Mouse (Mus musculus): ENCODE measurements around the gene Eif1b. TPM values are rescaled to one million over a fixed set of nuclear protein-coding genes. Genes with fewer than 3 reads are reported as not detected.

The Eif1b gene
- total and polyA plus RNA-seq, 3 experiments, result 30.1 to 75.9 (median 56.8) TPM

- in situ Hi-C loops (cut with MboI; ENCODE audit: low pct_ligation_motif_present, low pct_unique_long_range_greater_than_20kb, low sequenced_read_pairs) (no loop called here), dilution Hi-C loops (cut with MboI; ENCODE audit: extremely low pct_ligation_motif_present, extremely low pct_unique_long_range_greater_than_20kb, low sequenced_read_pairs) (no loop called here)
- Histone ChIP-seq H3K36me3 (replicated peaks in 1 of 2; ENCODE audit: control insufficient read depth in 1 of 2, insufficient read depth in 1 of 2, low read length in 1 of 2) (no peaks in the 10 kb centered on the region), H3K9ac (ENCODE audit: insufficient read depth, low read depth) (no peak within 1 kb of the TSS), H3K27ac (ENCODE audit: insufficient read depth, low read depth) (no peak within 1 kb of the TSS), H3K27me3 (replicated peaks) (no peaks in the 10 kb centered on the region), H3K4me3 (replicated peaks in 1 of 3; ENCODE audit: low read depth in 2 of 3, low read length in 2 of 3, poor library complexity in 1 of 3) (peak within 1 kb of the TSS in 1 of 3 experiments; percentile 21), H3K4me1 (ENCODE audit: control insufficient read depth in 1 of 2, insufficient read depth in 2 of 2) (peaks cover 5 to 20% of the 10 kb centered on the region in 2 experiments; a peak in 1 of 4 replicates), H3K79me2 (replicated peaks; ENCODE audit: control insufficient read depth, extremely low read depth, insufficient read depth, poor library complexity, severe bottlenecking) (no peaks in the 10 kb centered on the region), H3K9me3 (replicated peaks; ENCODE audit: low read length) (no peaks in the 10 kb centered on the region), H3K4me2 (ENCODE audit: insufficient read depth, low read depth, poor library complexity, severe bottlenecking) (peak within 1 kb of the TSS; percentile 90)
- DNase-seq (ENCODE audit: extremely low read depth), result no peak
- TF ChIP-seq UBTF (IDR thresholded peaks at IDR 0.05; ENCODE audit: low read depth, low read length) (no peak), NRF1 (IDR thresholded peaks at IDR 0.05; ENCODE audit: low read depth, low read length) (no peak), MEF2A (IDR thresholded peaks at IDR 0.05; ENCODE audit: borderline replicate concordance, low read depth, low read length) (no peak), HCFC1 (IDR thresholded peaks at IDR 0.05; ENCODE audit: low read depth, low read length) (no peak), TCF12 (IDR thresholded peaks at IDR 0.05; ENCODE audit: low read depth, low read length) (no peak), JUN (IDR thresholded peaks at IDR 0.05; ENCODE audit: insufficient read depth, low read depth, low read length) (no peak), MAX (IDR thresholded peaks at IDR 0.05; ENCODE audit: low read length) (no peak), SMC3 (IDR thresholded peaks at IDR 0.05; ENCODE audit: low read depth, low read length) (no peak), KAT2A (IDR thresholded peaks at IDR 0.05; ENCODE audit: insufficient replicate concordance, low read length) (no peak)
Measured at GRCm38 (mm10) chr9:120539662-120540251, 47.7 kb downstream of the Eif1b start, which contains the start of gene Entpd3. Entpd3 (plus strand) TSS chr9:120539818.

DNA sequence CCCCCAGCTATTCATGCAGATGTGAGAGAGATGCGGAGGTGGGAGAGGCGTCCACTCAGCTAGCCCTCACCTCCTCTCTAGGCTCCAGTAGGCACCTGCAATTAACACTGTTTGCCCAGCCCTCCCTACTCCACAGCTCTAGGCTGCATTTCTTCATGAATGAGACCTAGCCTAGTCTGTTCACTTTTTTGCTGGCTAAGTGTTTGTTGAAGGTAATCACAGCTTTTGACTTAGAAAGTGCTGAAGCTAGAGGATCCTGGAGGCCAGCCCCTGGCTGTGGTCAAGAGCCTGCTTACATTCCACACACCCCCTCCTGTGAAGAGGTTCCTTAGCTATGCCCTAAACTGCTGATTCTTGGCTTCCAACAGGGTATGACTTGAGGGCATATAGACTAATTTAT, 49.4 kb downstream of the Eif1b start:
- H3K4me2 ChIP-seq (ENCODE audit: insufficient read depth, low read depth, poor library complexity, severe bottlenecking), result no peak overlapping the region
- DNase-seq (ENCODE audit: extremely low read depth), result no peak
- dilution Hi-C loops (cut with MboI; ENCODE audit: extremely low pct_ligation_motif_present, extremely low pct_unique_long_range_greater_than_20kb, low sequenced_read_pairs), result no loop called here
- H3K4me3 ChIP-seq (replicated peaks in 1 of 3; ENCODE audit: low read depth in 2 of 3, low read length in 2 of 3, poor library complexity in 1 of 3), result no peak overlapping the region
- no peak overlapping the region for H3K9ac ChIP-seq (ENCODE audit: insufficient read depth, low read depth)
- in situ Hi-C loops (cut with MboI; ENCODE audit: low pct_ligation_motif_present, low pct_unique_long_range_greater_than_20kb, low sequenced_read_pairs), result no loop called here
- H3K9me3 ChIP-seq (replicated peaks; ENCODE audit: low read length), result no peaks in the 10 kb centered on the region
- H3K27ac ChIP-seq (ENCODE audit: insufficient read depth, low read depth), result no peak overlapping the region
- H3K79me2 ChIP-seq (replicated peaks; ENCODE audit: control insufficient read depth, extremely low read depth, insufficient read depth, poor library complexity, severe bottlenecking), result no peaks in the 10 kb centered on the region
- peaks cover 5 to 20% of the 10 kb centered on the region in 2 experiments; a peak in 1 of 4 replicates for H3K4me1 ChIP-seq (ENCODE audit: control insufficient read depth in 1 of 2, insufficient read depth in 2 of 2)
- no peak for TF ChIP-seq ZMIZ1 (IDR thresholded peaks at IDR 0.05; ENCODE audit: low read depth, low read length)
- TF ChIP-seq UBTF (IDR thresholded peaks at IDR 0.05; ENCODE audit: low read depth, low read length), result no peak
- TF ChIP-seq IRF4 (IDR thresholded peaks at IDR 0.05; ENCODE audit: low read depth, low read length), result no peak
- TF ChIP-seq MAZ (IDR thresholded peaks at IDR 0.05; ENCODE audit: low read depth, low read length), result no peak
- no peak for TF ChIP-seq TBP (conservative IDR thresholded peaks at IDR 0.05; ENCODE audit: low read depth, low read length)
- H3K36me3 ChIP-seq (replicated peaks in 1 of 2; ENCODE audit: control insufficient read depth in 1 of 2, insufficient read depth in 1 of 2, low read length in 1 of 2), result no peaks in the 10 kb centered on the region
- H3K27me3 ChIP-seq (replicated peaks), result no peaks in the 10 kb centered on the region

All from CH12.LX (cell line).